Mouse (Mus musculus) ES-Bruce4 (cell line): Measurements from ENCODE around the gene Cdr2l. TPM values are rescaled to one million over a fixed set of nuclear protein-coding genes. Genes with fewer than 3 reads are reported as not detected.

Experiments
- H3K27ac ChIP-seq: 2 replicates; pipeline ENCODE4 v1.5.1; 2012; ENCODE audit warnings: low read length, inconsistent platforms; ENCODE audit not compliant: insufficient read depth
- H3K27me3 ChIP-seq: 2 replicates; pipeline ENCODE4 v1.6.1; 2012; ENCODE audit warnings: mild to moderate bottlenecking, low read length, inconsistent platforms; ENCODE audit not compliant: control insufficient read depth, poor library complexity, insufficient read depth, severe bottlenecking
- H3K36me3 ChIP-seq: 2 replicates; pipeline ENCODE4 v1.6.1; 2012; ENCODE audit warnings: inconsistent platforms, mild to moderate bottlenecking, low read length, moderate library complexity; ENCODE audit not compliant: control insufficient read depth, poor library complexity, insufficient read depth, severe bottlenecking
- H3K4me1 ChIP-seq: one replicate; pipeline ENCODE4 v1.8.1; 2011; ENCODE audit warnings: low read length; ENCODE audit not compliant: control insufficient read depth, insufficient read depth
- H3K4me3 ChIP-seq: 2 replicates; pipeline ENCODE4 v1.5.1; 2011; ENCODE audit warnings: low read depth, mild to moderate bottlenecking, low read length
- H3K9ac ChIP-seq: 2 replicates; pipeline ENCODE4 v1.6.1; 2012; ENCODE audit warnings: low read depth, mild to moderate bottlenecking, inconsistent platforms; ENCODE audit not compliant: poor library complexity, severe bottlenecking
- H3K9me3 ChIP-seq: replicated peaks from 2 replicates; pipeline ENCODE4 v1.6.1; 2012; ENCODE audit warnings: mild to moderate bottlenecking, low read length, inconsistent platforms; ENCODE audit not compliant: control insufficient read depth, poor library complexity, insufficient read depth, severe bottlenecking
- CTCF ChIP-seq: IDR thresholded peaks from one replicate; pipeline ENCODE4 v1.8.1; 2011; ENCODE audit warnings: low read depth, low read length
- EP300 ChIP-seq: IDR thresholded peaks from 2 replicates; pipeline ENCODE4 v1.6.1; 2011; ENCODE audit warnings: low read depth, low read length; ENCODE audit not compliant: insufficient read depth
- POLR2A ChIP-seq: IDR thresholded peaks from one replicate; pipeline ENCODE4 v1.8.1; 2011; ENCODE audit warnings: low read length; ENCODE audit not compliant: insufficient read depth
- polyA plus RNA-seq: library from polyadenylated mRNA; stranded (reverse); fragments of >200 nt; gene quantifications from 2 replicates; pipeline ENCODE4 v1.2.4, GENCODE M21; 2011; ENCODE audit warnings: low read depth; ENCODE audit not compliant: missing spikeins, insufficient read depth, insufficient read length

Gene Cdr2l
- polyA plus RNA-seq, 1 experiment, result 14.1 TPM

DNA sequence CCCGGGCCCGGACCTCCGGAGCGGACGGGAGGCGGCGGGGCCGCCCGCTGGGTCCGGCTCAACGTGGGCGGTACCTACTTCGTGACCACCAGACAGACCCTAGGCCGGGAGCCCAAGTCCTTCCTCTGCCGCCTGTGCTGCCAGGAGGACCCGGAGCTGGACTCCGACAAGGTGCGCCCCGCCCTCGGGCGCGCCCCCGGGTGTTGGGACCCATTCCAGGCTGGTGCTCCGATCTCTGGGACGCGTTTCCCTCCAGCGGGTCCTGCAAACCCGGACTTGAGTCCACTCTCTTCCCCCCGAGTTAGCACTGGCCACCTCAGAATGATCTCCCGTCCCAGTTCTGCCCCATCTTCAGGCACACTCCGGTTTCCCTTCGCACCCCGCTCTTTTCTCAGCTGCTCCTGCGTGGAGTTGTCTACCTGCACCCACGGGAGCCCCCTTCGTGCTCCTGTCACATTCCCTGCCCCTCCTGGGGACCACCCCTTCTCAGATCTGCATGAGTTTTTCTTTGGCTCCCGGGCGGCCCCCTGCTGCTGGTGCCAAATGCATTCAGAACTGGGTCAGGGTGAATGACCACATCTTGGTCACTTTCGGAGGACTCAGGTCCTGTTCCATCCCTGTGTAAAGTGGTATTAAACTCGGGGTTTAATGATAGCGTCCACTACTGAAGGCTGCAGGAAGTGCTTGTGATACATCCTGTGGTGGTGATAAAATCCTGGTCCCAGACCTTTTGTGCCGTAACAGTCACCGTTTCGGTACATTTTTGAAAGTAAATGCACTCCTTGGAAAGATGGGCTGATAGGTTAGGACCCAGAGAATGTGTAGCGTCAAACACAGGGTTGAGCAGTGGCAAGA, 38.8 kb downstream of the Cdr2l start:
- no peak for TF ChIP-seq CTCF
- no peak for TF ChIP-seq EP300
- TF ChIP-seq POLR2A, result no peak
- H3K4me1 ChIP-seq, result no peaks in the 10 kb centered on the region
- H3K9me3 ChIP-seq, result no peaks in the 10 kb centered on the region
- no peak overlapping the region for H3K27ac ChIP-seq
- H3K9ac ChIP-seq, result peak overlapping the region; percentile 83
- H3K36me3 ChIP-seq, result peaks cover 13% of the 10 kb centered on the region
- H3K4me3 ChIP-seq, result peak overlapping the region; percentile 97
- no peaks in the 10 kb centered on the region for H3K27me3 ChIP-seq

DNA sequence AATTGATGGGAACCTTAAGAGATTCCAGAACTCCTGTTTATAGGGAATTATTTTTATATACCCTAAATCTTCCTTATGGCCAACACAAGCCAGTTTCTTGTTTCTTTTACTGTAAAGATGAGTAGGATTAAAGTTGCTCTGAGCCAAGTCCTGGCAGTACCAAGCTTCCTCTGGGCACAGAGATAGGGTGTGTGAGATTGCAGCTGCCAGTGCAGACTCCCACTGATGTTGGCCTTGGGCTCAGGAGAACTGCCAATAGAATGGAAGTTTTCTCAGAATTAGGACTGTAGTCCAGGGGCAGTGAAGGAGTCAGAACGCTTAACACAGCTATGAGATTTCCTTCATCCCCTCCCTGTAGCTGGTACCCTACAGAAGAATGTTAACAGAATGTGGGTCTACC, 39.6 kb downstream of the Cdr2l start:
- Histone ChIP-seq H3K36me3 (peaks cover 6% of the 10 kb centered on the region), H3K9ac (no peak overlapping the region), H3K27ac (no peak overlapping the region), H3K9me3 (no peaks in the 10 kb centered on the region), H3K4me3 (no peak overlapping the region), H3K27me3 (no peaks in the 10 kb centered on the region), H3K4me1 (no peaks in the 10 kb centered on the region)
- TF ChIP-seq EP300 (no peak), CTCF (no peak), POLR2A (no peak)

DNA sequence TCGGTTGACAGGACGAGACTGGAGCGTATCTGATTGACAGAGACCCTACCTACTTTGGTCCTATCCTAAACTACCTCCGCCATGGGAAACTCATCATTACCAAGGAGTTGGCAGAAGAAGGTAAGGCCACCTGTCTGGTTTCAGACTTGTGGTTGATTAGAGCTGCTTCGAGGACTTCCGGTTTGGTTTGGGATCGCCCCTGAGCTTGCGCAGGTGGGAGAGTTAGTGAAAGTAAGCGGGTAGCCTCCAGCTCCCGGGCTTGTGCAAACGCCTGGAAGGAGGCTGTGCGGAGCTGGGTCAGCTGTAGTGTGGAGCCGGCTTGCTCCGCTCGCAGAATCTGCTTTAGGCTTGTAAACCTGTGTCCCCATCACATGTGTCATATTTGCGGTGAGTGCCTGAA, 40.3 kb downstream of the Cdr2l start:
- Histone ChIP-seq H3K36me3 (peaks cover 2% of the 10 kb centered on the region; the same call in 1 of the 2 replicates), H3K4me3 (0 out of 2 replicates have a peak overlapping the region, but pooled peaks have one; percentile 11), H3K9ac (0 out of 2 replicates have a peak overlapping the region, but pooled peaks have one; percentile 23), H3K4me1 (no peaks in the 10 kb centered on the region), H3K27me3 (no peaks in the 10 kb centered on the region), H3K27ac (no peak overlapping the region), H3K9me3 (no peaks in the 10 kb centered on the region)
- TF ChIP-seq CTCF (no peak), EP300 (no peak), POLR2A (no peak)

DNA sequence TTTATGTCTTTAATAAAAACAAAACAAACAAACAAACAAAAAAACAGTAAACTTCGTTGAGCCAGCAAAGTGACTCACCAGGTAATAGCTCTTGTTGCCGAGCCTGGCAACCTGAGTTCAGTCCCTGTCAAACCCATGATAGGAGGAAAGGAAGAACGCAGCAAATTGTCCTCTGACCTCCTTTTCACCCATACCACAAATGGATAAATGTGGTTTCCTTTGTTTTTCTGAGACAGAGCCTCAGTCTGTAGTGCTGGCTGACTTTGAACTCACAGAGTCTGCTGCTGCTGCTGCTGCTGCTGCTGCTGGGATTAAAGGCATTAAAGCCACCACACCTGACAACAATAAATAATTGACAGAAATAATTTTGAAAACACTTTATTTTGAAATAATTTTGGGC, 41.4 kb downstream of the Cdr2l start:
- no peak for TF ChIP-seq EP300
- no peak for TF ChIP-seq POLR2A
- no peak for TF ChIP-seq CTCF
- Histone ChIP-seq H3K4me1 (peaks cover 1% of the 10 kb centered on the region), H3K36me3 (no peaks in the 10 kb centered on the region), H3K27me3 (no peaks in the 10 kb centered on the region), H3K27ac (no peak overlapping the region), H3K9ac (no peak overlapping the region), H3K9me3 (no peaks in the 10 kb centered on the region), H3K4me3 (no peak overlapping the region)

DNA sequence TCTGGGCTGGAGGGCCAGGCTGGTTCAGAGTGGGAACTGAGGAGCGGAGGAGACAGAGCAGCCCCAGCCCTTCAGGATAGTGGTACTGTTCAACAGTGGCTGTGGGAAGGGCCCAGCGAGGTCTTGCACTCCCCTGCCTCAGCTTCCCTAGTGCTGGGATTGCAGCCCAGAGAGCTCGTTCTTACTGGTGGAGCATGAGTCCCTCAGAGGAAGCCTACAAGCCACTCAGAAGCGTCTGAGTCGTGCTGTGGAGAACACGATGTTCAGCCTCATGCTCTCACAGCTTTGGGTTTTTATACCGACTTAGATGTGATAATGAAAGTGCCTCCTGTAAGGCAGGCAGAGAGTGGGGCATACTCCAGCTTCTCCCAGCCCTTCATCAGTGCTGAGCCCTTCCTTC, 43.0 kb downstream of the Cdr2l start:
- H3K27me3 ChIP-seq, result no peaks in the 10 kb centered on the region
- H3K9ac ChIP-seq, result no peak overlapping the region
- H3K4me1 ChIP-seq, result peaks cover 2% of the 10 kb centered on the region
- H3K27ac ChIP-seq, result no peak overlapping the region
- no peak overlapping the region for H3K4me3 ChIP-seq
- no peaks in the 10 kb centered on the region; the same call in 1 of the 2 replicates for H3K36me3 ChIP-seq
- no peak for TF ChIP-seq CTCF
- TF ChIP-seq POLR2A, result no peak
- TF ChIP-seq EP300, result no peak
- no peaks in the 10 kb centered on the region for H3K9me3 ChIP-seq

DNA sequence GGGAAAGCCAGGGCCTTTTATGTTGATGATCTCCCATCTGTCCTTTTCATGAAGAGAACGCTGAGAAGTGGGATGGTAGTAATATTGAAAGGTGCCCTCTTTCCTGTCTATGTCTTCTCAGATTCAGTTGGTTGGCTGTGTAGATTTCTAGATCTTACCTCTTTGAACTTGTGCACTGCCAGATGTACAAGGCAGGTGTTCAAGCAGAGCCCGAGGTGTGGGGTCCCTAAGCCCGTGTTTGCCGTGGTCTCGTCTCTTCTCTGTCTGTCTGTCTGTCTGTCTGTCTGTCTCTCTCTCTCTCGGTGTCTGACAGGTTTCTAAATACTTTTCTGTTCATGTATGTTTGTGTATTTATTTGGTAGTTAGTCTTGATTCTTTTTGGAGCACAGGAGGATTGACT, 44.0 kb downstream of the Cdr2l start:
- TF ChIP-seq EP300 (no peak), POLR2A (no peak), CTCF (no peak)
- no peaks in the 10 kb centered on the region for H3K27me3 ChIP-seq
- no peak overlapping the region for H3K9ac ChIP-seq
- no peak overlapping the region for H3K27ac ChIP-seq
- H3K36me3 ChIP-seq, result peaks cover 2% of the 10 kb centered on the region
- H3K9me3 ChIP-seq, result no peaks in the 10 kb centered on the region
- H3K4me1 ChIP-seq, result peaks cover 2% of the 10 kb centered on the region
- H3K4me3 ChIP-seq, result no peak overlapping the region
